Mouse (Mus musculus) testis, adult 2 months (tissue): Measurements from ENCODE around the gene Ssbp3. TPM values are rescaled to one million over a fixed set of nuclear protein-coding genes. Genes with fewer than 3 reads are reported as not detected.

Experiments
- H3K27ac ChIP-seq: fragments of 200-500 bp; 2 replicates; pipeline ENCODE4 v1.5.1; 2012; ENCODE audit warnings: low read depth, low read length; ENCODE audit not compliant: control insufficient read depth, insufficient read depth
- H3K27me3 ChIP-seq: fragments of 200-500 bp; 2 replicates; pipeline ENCODE4 v1.6.1; 2012; ENCODE audit warnings: mild to moderate bottlenecking, low read length, moderate library complexity; ENCODE audit not compliant: control insufficient read depth, insufficient read depth
- H3K36me3 ChIP-seq: fragments of 200-500 bp; 2 replicates; pipeline ENCODE4 v1.6.1; 2012; ENCODE audit warnings: mild to moderate bottlenecking, low read length; ENCODE audit not compliant: control insufficient read depth, insufficient read depth
- H3K4me1 ChIP-seq: fragments of 200-500 bp; 2 replicates; pipeline ENCODE4 v1.6.1; 2012; ENCODE audit warnings: low read length; ENCODE audit not compliant: control insufficient read depth, insufficient read depth
- H3K4me3 ChIP-seq: fragments of 200-500 bp; 2 replicates; pipeline ENCODE4 v1.5.1; 2012; ENCODE audit warnings: low read depth, mild to moderate bottlenecking, low read length, moderate library complexity, mixed read lengths; ENCODE audit not compliant: control insufficient read depth
- CTCF ChIP-seq: fragments of 200-500 bp; IDR thresholded peaks from 2 replicates; pipeline ENCODE4 v1.5.1; 2012; ENCODE audit warnings: low read depth, mild to moderate bottlenecking, inconsistent platforms, low read length, moderate library complexity; ENCODE audit not compliant: control insufficient read depth, insufficient read depth, insufficient replicate concordance
- POLR2A ChIP-seq: fragments of 200-500 bp; IDR thresholded peaks from 2 replicates; pipeline ENCODE4 v1.6.1; 2012; ENCODE audit warnings: low read depth, mild to moderate bottlenecking, inconsistent platforms, low read length, moderate library complexity; ENCODE audit not compliant: control insufficient read depth
- polyA plus RNA-seq: library from polyadenylated mRNA; depleted of rRNA; stranded (reverse); fragments of >200 nt; gene quantifications from 2 replicates; pipeline ENCODE4 v1.2.3, GENCODE M21; 2012

The Ssbp3 gene
- polyA plus RNA-seq, 1 experiment = 38.3 TPM

DNA sequence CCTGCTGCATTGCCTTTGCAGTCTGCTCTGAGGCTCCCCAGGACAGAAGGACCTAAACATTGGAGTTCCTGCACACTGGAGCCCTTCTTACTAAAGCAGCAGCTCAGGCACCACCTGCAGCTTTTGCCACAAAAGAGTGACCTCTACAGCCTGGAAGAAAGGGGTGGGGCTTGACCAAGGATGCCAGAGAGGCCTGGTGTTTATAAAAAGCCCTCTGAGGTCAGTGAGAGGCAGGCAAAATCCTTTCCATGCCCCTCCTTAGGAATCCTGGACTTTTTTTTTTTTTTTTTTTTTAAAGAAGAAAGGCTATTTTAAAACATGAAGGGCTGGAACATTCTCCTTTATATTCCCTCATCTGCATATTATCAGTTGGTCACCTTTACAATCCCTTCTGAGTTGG is 42.7 kb downstream of the Ssbp3 start:
- H3K27ac ChIP-seq = no peak overlapping the region
- H3K36me3 ChIP-seq = no peaks in the 10 kb centered on the region
- no peaks in the 10 kb centered on the region for H3K4me1 ChIP-seq
- H3K27me3 ChIP-seq = no peaks in the 10 kb centered on the region
- TF ChIP-seq CTCF = no peak
- no peak for TF ChIP-seq POLR2A
- no peak overlapping the region for H3K4me3 ChIP-seq

DNA sequence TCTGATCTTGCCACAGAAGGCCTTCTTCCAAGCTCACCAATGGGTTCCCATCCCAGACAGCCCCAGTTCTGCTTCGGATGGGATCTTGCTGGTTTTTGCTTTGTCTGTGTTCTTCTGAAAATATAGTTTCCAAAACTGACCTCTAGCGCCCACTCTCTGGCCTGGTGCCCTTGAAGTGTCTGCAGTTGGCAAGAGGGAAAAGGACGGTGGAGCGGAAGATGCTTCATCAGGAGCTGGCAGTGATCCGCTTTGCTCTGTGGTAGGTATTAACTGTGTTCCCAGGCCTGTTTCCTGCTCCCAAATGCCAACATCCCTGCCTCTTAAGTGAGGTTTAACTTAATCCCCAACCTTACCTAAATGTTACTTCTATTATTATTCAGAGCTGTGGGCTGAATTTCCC is 43.3 kb downstream of the Ssbp3 start:
- Histone ChIP-seq H3K27me3 (no peaks in the 10 kb centered on the region), H3K36me3 (no peaks in the 10 kb centered on the region), H3K4me1 (no peaks in the 10 kb centered on the region), H3K4me3 (no peak overlapping the region), H3K27ac (no peak overlapping the region)
- TF ChIP-seq POLR2A (no peak), CTCF (no peak)

DNA sequence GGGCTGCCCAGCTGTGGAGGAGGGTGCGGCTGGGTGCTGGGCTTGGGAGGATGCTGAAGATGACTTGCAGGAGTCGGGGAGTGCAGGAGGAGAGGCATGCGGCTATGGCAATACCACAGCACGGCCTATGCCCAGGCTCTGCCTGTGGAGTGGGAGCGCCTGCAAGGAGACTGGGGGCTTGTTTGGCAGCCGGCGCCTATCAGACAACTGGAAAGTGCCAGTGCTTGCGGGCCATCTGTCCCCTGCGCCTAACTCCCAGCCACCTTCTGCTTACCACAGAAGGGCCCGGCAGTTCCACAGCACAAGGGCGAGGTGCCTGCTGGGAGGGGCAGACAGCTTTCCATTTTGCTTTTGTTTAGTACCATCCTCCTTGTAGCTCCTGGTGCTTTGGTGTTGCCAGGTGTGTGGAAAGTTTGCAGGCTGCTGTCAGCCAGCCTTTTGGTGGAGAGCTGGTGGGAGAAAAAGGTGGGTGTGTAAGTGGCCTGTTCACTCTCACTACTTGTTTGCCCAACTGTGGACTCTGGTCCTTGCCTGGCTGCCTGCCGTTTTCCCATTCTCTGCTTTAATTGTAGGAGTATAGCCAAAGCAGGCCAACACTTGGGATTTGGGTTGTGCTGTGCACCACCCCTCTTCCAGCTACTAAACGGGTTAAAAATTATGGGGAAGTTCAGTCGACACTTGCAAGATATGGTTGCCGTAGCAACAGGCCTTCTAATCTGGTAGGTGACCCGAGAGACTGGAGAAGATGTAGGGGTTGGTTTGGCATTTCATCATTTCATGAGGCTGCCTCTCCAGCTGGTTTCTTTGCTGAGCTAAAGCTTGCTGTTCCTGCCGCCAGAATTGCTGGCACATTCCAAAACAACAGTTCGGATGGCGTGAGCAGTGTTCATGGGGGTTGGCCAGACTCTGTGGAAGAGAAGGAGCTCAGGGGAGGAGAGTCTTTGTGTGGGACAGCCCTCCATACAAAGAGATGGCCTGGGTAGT is 45.5 kb downstream of the Ssbp3 start:
- no peaks in the 10 kb centered on the region for H3K4me1 ChIP-seq

DNA sequence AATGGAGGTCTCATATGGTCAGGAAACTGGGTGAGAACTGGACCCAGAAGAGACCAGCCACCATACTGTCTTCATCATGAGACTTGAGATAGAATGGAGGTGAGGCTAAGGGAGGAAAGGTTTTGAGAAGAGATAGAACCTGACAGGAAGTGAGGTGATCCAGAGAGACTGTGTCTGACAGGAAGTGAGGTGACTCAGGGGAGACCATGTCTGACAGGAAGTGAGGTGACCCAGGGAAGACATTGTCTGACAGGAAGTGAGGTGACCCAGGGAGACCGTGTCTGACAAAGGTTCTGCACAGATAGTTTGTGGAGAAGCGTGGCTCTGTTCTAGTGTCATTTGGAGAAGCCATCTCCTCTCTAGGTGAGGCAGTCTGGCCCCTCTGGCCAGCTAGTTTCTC is 47.6 kb downstream of the Ssbp3 start:
- no peaks in the 10 kb centered on the region for H3K27me3 ChIP-seq
- H3K4me1 ChIP-seq = no peaks in the 10 kb centered on the region
- H3K36me3 ChIP-seq = no peaks in the 10 kb centered on the region
- TF ChIP-seq POLR2A = no peak
- no peak overlapping the region for H3K4me3 ChIP-seq
- H3K27ac ChIP-seq = no peak overlapping the region

More for the DNA sequence above, 45.5 kb downstream of the Ssbp3 start:
- no peaks in the 10 kb centered on the region for H3K36me3 ChIP-seq
- no peak overlapping the region for H3K4me3 ChIP-seq
- TF ChIP-seq CTCF = no peak
- TF ChIP-seq POLR2A = no peak
- no peaks in the 10 kb centered on the region for H3K27me3 ChIP-seq
- no peak overlapping the region for H3K27ac ChIP-seq

DNA sequence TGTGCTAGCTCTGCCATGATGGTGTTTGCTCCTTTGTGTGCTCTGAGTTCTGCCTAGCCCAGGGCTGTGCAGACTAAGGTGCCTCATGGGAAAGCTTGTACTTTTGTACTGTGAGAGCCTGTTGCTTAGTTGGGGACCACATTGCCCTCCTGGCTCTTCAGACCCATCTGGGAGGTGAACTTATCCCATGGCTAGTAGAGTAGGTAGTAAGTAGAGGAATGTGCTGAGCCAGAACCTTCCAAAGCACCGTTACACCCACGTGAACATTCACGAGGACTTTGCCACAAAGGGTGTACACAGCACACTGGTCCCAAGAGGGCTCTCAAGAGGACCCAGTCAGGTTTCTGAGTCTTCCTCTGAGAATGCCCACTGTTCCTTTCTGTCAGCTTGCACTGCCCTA is 48.1 kb downstream of the Ssbp3 start:
- Histone ChIP-seq H3K4me1 (no peaks in the 10 kb centered on the region), H3K27me3 (no peaks in the 10 kb centered on the region), H3K36me3 (no peaks in the 10 kb centered on the region), H3K4me3 (no peak overlapping the region), H3K27ac (no peak overlapping the region)
- TF ChIP-seq CTCF (no peak), POLR2A (no peak)

DNA sequence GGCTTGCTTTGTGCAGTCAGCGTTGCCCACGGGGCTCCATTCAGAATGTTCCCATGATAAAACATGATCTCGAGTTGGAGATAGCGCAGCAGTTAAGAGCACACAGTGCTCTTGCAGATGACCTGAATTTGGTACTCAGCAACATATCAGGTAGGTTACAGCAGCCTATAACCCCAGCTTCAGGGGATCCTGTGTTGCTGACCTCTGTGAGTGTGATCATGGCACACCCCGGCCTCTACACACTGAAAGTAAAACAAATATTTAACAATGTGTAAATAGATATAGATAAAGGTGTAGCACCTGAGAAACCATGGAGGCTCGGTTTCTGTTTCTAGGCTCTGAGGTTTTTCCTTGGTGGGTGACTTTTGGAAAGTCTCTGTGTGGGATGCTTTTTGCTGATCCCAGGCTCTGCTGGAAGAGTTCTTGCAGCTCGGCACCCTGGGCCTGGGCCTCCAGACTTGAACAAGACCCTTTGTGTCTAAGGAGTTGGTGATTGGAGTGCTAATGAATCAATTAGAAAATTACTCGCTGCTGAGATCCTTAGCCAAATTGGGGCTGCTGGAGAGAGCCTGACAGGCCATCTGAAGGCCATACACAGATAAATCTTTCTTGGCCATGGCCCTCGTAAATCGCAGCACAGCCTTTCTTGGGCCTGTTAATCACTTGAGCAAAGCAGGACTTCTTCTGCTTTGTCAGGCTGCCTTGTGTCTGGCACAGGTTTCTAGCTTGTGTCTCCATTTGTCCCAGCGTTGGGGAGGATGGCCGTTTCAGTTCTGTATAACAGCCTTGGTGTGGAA is 49.2 kb downstream of the Ssbp3 start:
- no peaks in the 10 kb centered on the region for H3K4me1 ChIP-seq
- TF ChIP-seq CTCF (no peak), POLR2A (no peak)
- no peak overlapping the region for H3K27ac ChIP-seq

DNA sequence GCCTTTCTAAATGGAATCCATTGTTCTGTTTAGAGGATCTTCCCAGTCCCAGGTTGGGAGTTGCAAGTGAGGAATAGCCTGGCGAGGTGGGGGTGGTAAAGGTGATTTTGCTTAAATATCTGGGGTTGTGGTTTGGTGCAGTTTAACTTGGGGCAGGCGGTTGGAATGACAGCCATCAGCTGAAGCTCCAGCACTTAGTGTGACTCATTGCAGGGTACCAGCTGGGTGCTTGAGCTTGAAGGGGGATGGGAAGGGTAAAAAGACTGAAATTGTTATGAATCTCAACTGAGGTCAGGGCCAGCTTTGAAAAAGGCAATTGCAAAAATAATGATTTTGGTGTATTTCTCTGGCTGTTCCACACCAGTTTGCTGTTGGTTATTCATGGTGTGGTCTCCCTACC is 50.0 kb downstream of the Ssbp3 start:
- Histone ChIP-seq H3K4me1 (no peaks in the 10 kb centered on the region), H3K27me3 (no peaks in the 10 kb centered on the region), H3K27ac (no peak overlapping the region), H3K36me3 (no peaks in the 10 kb centered on the region), H3K4me3 (no peak overlapping the region)
- TF ChIP-seq POLR2A (no peak), CTCF (no peak)

More for the DNA sequence above, 49.2 kb downstream of the Ssbp3 start:
- H3K4me3 ChIP-seq = peak overlapping the region; percentile 68
- H3K27me3 ChIP-seq = no peaks in the 10 kb centered on the region
- H3K36me3 ChIP-seq = no peaks in the 10 kb centered on the region
